Comparison of ENCODE assay signal across 9 mouse cellular contexts in the genomic region with DNA sequence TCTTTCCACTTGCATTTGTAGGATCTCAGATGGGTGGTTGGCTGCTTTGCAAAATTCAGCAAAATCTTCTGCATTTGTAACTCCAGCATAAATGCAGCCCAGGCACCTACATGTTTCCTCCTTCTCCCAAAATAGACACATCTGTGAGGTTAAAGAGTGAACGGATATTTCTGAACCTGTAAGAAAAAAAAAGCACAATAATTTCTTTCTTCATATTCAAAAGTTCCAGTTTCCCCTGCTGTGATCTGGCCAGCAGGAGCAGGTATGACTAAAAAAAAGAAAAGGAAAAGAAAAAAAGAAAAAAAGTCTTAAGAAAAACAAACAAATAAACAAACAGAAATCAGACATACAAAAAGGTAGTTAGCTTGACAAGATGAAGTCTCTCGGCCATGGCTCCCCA. TPM values are rescaled to one million over a fixed set of nuclear protein-coding genes. Genes with fewer than 3 reads are reported as not detected.
DNase-seq lines count a peak whose midpoint lies in the region; ATAC-seq and TF ChIP-seq lines count a peak whose summit lies in the region.
"Had no signal": no experiment of that assay in that cellular context is flagged by ENCODE, and none has a peak within 500 bp of the region (broad histone marks: within the 10 kb centered on the region; RNA-seq: fewer than 3 reads in every experiment).

No protein-coding gene starts in this region.

- H3K4me3 ChIP-seq in liver, adult 2 months (ENCODE audit: insufficient read depth, low read depth, low read length): peak overlapping the region; percentile 21; the same call in 1 of the 2 replicates
- H3K4me3 ChIP-seq in forebrain, embryonic 14.5 days (ENCODE audit: low read depth, low read length): peak overlapping the region; percentile 98
- peak overlapping the region; percentile 12; the same call in 1 of the 2 replicates for H3K4me3 ChIP-seq in limb, embryonic 15.5 days
- no peak overlapping the region for H3K4me3 ChIP-seq in stomach, embryonic 15.5 days (replicated peaks)

- H3K9ac ChIP-seq in liver, adult 2 months (ENCODE audit: low read depth, low read length): no peak overlapping the region
- H3K9ac ChIP-seq in forebrain, embryonic 14.5 days (ENCODE audit: low read length): peak overlapping the region; percentile 100
- H3K9ac ChIP-seq in limb, embryonic 15.5 days: no peak overlapping the region
- no peak overlapping the region for H3K9ac ChIP-seq in stomach, embryonic 15.5 days

- no peaks in the 10 kb centered on the region for H3K9me3 ChIP-seq in forebrain, embryonic 14.5 days (replicated peaks; ENCODE audit: control insufficient read depth, low read length)
- no peaks in the 10 kb centered on the region for H3K9me3 ChIP-seq in limb, embryonic 15.5 days
- no peaks in the 10 kb centered on the region for H3K9me3 ChIP-seq in stomach, embryonic 15.5 days

- no peak for TF ChIP-seq CTCF in liver, adult 2 months (IDR thresholded peaks at IDR 0.05; ENCODE audit: low read depth, low read length)

- peak overlapping the region; percentile 94 for H3K4me2 ChIP-seq in forebrain, embryonic 14.5 days (ENCODE audit: low read length)
- peak overlapping the region; percentile 71 for H3K4me2 ChIP-seq in limb, embryonic 15.5 days
- H3K4me2 ChIP-seq in stomach, embryonic 15.5 days: peak overlapping the region; percentile 78

- 59% methylated on average over 2 of the region's 2 CpGs for WGBS in liver, adult 2 months
- 1% methylated on average over 2 of the region's 2 CpGs for WGBS in forebrain, embryonic 14.5 days
- WGBS in limb, embryonic 15.5 days: 26% methylated on average over 2 of the region's 2 CpGs
- 34% methylated on average over 2 of the region's 2 CpGs for WGBS in stomach, embryonic 15.5 days

- no peak overlapping the region for H3K27ac ChIP-seq in liver, adult 2 months (replicated peaks; ENCODE audit: insufficient read depth, low read depth, low read length)
- H3K27ac ChIP-seq in forebrain, embryonic 14.5 days (ENCODE audit: low read depth, low read length): peak overlapping the region; percentile 100
- H3K27ac ChIP-seq in limb, embryonic 15.5 days: peak overlapping the region; percentile 99
- peak overlapping the region; percentile 81 for H3K27ac ChIP-seq in stomach, embryonic 15.5 days

- no peaks in the 10 kb centered on the region for H3K27me3 ChIP-seq in liver, adult 2 months (ENCODE audit: control insufficient read depth, insufficient read depth, low read length)
- H3K27me3 ChIP-seq in forebrain, embryonic 14.5 days (replicated peaks; ENCODE audit: control insufficient read depth, insufficient read depth, low read length): no peaks in the 10 kb centered on the region
- no peaks in the 10 kb centered on the region for H3K27me3 ChIP-seq in limb, embryonic 15.5 days
- H3K27me3 ChIP-seq in stomach, embryonic 15.5 days (replicated peaks): no peaks in the 10 kb centered on the region
- H3K27me3 ChIP-seq: Patski had no signal

- no peak for DNase-seq in liver, adult 2 months (ENCODE audit: extremely low read depth, low read depth, low spot score)
- no peak for DNase-seq in liver
- no peak for DNase-seq in forebrain, embryonic 14.5 days (ENCODE audit: low spot score)
- no peak for DNase-seq in urinary bladder, adult 18-20 months (ENCODE audit: low spot score in 2 of 2)
- no peak for DNase-seq in adrenal gland, adult 8-10 months
- DNase-seq: cerebellum, adult 9-10 months had no signal

- no peaks in the 10 kb centered on the region for H3K36me3 ChIP-seq in liver, adult 2 months (ENCODE audit: control insufficient read depth, insufficient read depth, low read length)
- no peaks in the 10 kb centered on the region for H3K36me3 ChIP-seq in forebrain, embryonic 14.5 days (ENCODE audit: control insufficient read depth, insufficient read depth, low read length)
- H3K36me3 ChIP-seq in limb, embryonic 15.5 days: no peaks in the 10 kb centered on the region
- H3K36me3 ChIP-seq in stomach, embryonic 15.5 days: no peaks in the 10 kb centered on the region

- TF ChIP-seq POLR2A in liver, adult 2 months (IDR thresholded peaks at IDR 0.05; ENCODE audit: extremely low read depth, insufficient read depth, low read length): no peak

- peaks cover 6% of the 10 kb centered on the region; the same call in 1 of the 2 replicates for H3K4me1 ChIP-seq in liver, adult 2 months (ENCODE audit: control insufficient read depth, insufficient read depth, low read length)
- peaks cover 29% of the 10 kb centered on the region for H3K4me1 ChIP-seq in forebrain, embryonic 14.5 days (ENCODE audit: control insufficient read depth, insufficient read depth, low read length)
- peaks cover 16% of the 10 kb centered on the region for H3K4me1 ChIP-seq in limb, embryonic 15.5 days
- peaks cover 9% of the 10 kb centered on the region; the same call in 1 of the 2 replicates for H3K4me1 ChIP-seq in stomach, embryonic 15.5 days

- no peaks in the 10 kb centered on the region for H3K79me2 ChIP-seq in liver, adult 2 months (ENCODE audit: control insufficient read depth, insufficient read depth, low read length)

- no peak for ATAC-seq in forebrain, embryonic 14.5 days
- no peak for ATAC-seq in limb, embryonic 15.5 days (ENCODE audit: insufficient number of reproducible peaks, low FRiP score, low TSS enrichment, low read depth)
- no peak for ATAC-seq in stomach, embryonic 15.5 days (ENCODE audit: insufficient read depth, low FRiP score, low read depth)

RNA-seq across cellular contexts. Expression of a gene that starts 1.2 kb away (rescaled TPM):
- total RNA-seq in liver, adult 2 months (2014; rRNA removed): 0.47 and 1.3 TPM in 2 replicates
- 0.24 and 0.33 TPM in 2 replicates for polyA plus RNA-seq in liver, adult 2 months (2012; rRNA removed)
- 10.8 and 13.2 TPM in 2 replicates for polyA plus RNA-seq in forebrain, embryonic 14.5 days (2014; fragmentation: Nextera tagmentation; extraction: Ambion mirVana)
- 5.1 and 7.6 TPM in 2 replicates for polyA plus RNA-seq in limb, embryonic 15.5 days (2015; fragmentation: Nextera tagmentation; extraction: Ambion mirVana)
- 4.0 TPM in 2 replicates for polyA plus RNA-seq in stomach, embryonic 15.5 days (2015; fragmentation: Nextera tagmentation; extraction: Ambion mirVana)
- 1 to 10 TPM; 2.0 to 5.2 (median 3.5) TPM for total RNA-seq in adrenal gland, adult 8-10 months (2022)

RNA-seq across cellular contexts. Expression of a gene that starts 5.0 kb away (rescaled TPM):
- 18.0 and 20.4 TPM in 2 replicates for total RNA-seq in liver, adult 2 months (2014; rRNA removed)
- 15.7 and 16.7 TPM in 2 replicates for polyA plus RNA-seq in liver, adult 2 months (2012; rRNA removed)
- polyA plus RNA-seq in forebrain, embryonic 14.5 days (2014; fragmentation: Nextera tagmentation; extraction: Ambion mirVana): 38.7 and 43.5 TPM in 2 replicates
- polyA plus RNA-seq in limb, embryonic 15.5 days (2015; fragmentation: Nextera tagmentation; extraction: Ambion mirVana): 51.3 and 53.4 TPM in 2 replicates
- 52.2 and 59.1 TPM in 2 replicates for polyA plus RNA-seq in stomach, embryonic 15.5 days (2015; fragmentation: Nextera tagmentation; extraction: Ambion mirVana)
- total RNA-seq in adrenal gland, adult 8-10 months (2022): 10 to 100 TPM; 38.8 to 84.1 (median 45.1) TPM

RNA-seq across cellular contexts. Expression of a gene that starts 12.5 kb away (rescaled TPM):
- 2.3 and 2.8 TPM in 2 replicates for total RNA-seq in liver, adult 2 months (2014; rRNA removed)
- 1.4 and 1.9 TPM in 2 replicates for polyA plus RNA-seq in liver, adult 2 months (2012; rRNA removed)
- 9.9 and 11.7 TPM in 2 replicates for polyA plus RNA-seq in forebrain, embryonic 14.5 days (2014; fragmentation: Nextera tagmentation; extraction: Ambion mirVana)
- polyA plus RNA-seq in limb, embryonic 15.5 days (2015; fragmentation: Nextera tagmentation; extraction: Ambion mirVana): 13.0 and 16.8 TPM in 2 replicates
- polyA plus RNA-seq in stomach, embryonic 15.5 days (2015; fragmentation: Nextera tagmentation; extraction: Ambion mirVana): 11.3 and 12.7 TPM in 2 replicates
- total RNA-seq in adrenal gland, adult 8-10 months (2022): 1 to 10 TPM; 1.1 to 2.4 (median 1.4) TPM

RNA-seq across cellular contexts. Expression of a gene that starts 53.3 kb away (rescaled TPM):
- not detected in 2 replicates for total RNA-seq in liver, adult 2 months (2014; rRNA removed)
- not detected in 2 replicates for polyA plus RNA-seq in liver, adult 2 months (2012; rRNA removed)
- polyA plus RNA-seq in forebrain, embryonic 14.5 days (2014; fragmentation: Nextera tagmentation; extraction: Ambion mirVana): not detected in 2 replicates
- not detected in 2 replicates for polyA plus RNA-seq in limb, embryonic 15.5 days (2015; fragmentation: Nextera tagmentation; extraction: Ambion mirVana)
- not detected in 2 replicates for polyA plus RNA-seq in stomach, embryonic 15.5 days (2015; fragmentation: Nextera tagmentation; extraction: Ambion mirVana)
- not detected for total RNA-seq in adrenal gland, adult 8-10 months (2022)
- polyA plus RNA-seq: Patski had no signal
